Mouse (Mus musculus) CD4-positive, CD25-positive, alpha-beta regulatory T cell, adult 4 months (primary cell): ENCODE results near the gene Emc1. TPM values are rescaled to one million over a fixed set of nuclear protein-coding genes. Genes with fewer than 3 reads are reported as not detected.

ENCODE experiments used
- polyA plus RNA-seq, 2 experiments: library from polyadenylated mRNA; unstranded; fragments of 100-300 nt; shearing (Covaris generic); gene quantifications; one replicate each; pipeline ENCODE4 v1.2.1; 2017

Emc1 gene
- polyA plus RNA-seq, 2 experiments from 2014 or later = 25.0 to 39.0 TPM

Other genes with a start within 250 kb of the Emc1 start
- gene Minos1, start 221.5 kb upstream of the Emc1 start, polyA plus RNA-seq = 100 to 1,000 TPM; 277 to 314 TPM
- 100 to 1,000 TPM; 479 to 616 TPM for gene Capzb, start 159.7 kb upstream of the Emc1 start, polyA plus RNA-seq
- 10 to 100 TPM; 10.4 to 10.8 TPM for gene Pqlc2, start 41.9 kb upstream of the Emc1 start, polyA plus RNA-seq
- 1 to 10 TPM; 9.1 TPM for gene Akr7a5, start 41.8 kb upstream of the Emc1 start, polyA plus RNA-seq
- gene Mrto4, start within 50 bp of the Emc1 start, polyA plus RNA-seq = 10 to 100 TPM; 49.4 to 61.5 TPM
- 10 to 100 TPM; 53.5 to 64.8 TPM for gene Ubr4, start within 50 bp of the Emc1 start, polyA plus RNA-seq
- gene Iffo2, start 178.0 kb downstream of the Emc1 start, polyA plus RNA-seq = 1 to 10 TPM; 3.0 to 3.8 TPM